Mouse (Mus musculus) small intestine, adult 2 months (tissue): ENCODE results near the gene Tmem170.
A peak's percentile ranks its signal among the peaks of the same experiment; 100 is the strongest.

Experiments
- CTCF ChIP-seq: fragments of 200-500 bp; IDR thresholded peaks from 2 replicates; pipeline ENCODE4 v1.5.1; 2012; ENCODE audit warnings: low read depth, mild to moderate bottlenecking, control low read depth, inconsistent platforms, low read length, moderate library complexity, mixed read lengths; ENCODE audit not compliant: insufficient replicate concordance, insufficient read length; ENCODE audit errors: extremely low read depth
- POLR2A ChIP-seq: fragments of 200-500 bp; IDR thresholded peaks from 2 replicates; pipeline ENCODE4 v1.6.1; 2012; ENCODE audit warnings: low read depth, mild to moderate bottlenecking, control low read depth, inconsistent platforms, low read length, moderate library complexity

GRCm38 (mm10) chr8:111881591-111881990, 5.0 kb upstream of the Tmem170 start:
- no peak for TF ChIP-seq POLR2A
- peak; percentile 87; the same call in 1 of the 2 replicates for TF ChIP-seq CTCF
